Mouse (Mus musculus) heart, embryonic 15.5 days (tissue): Measurements from ENCODE around the gene Agxt2. TPM values are rescaled to one million over a fixed set of nuclear protein-coding genes. Genes with fewer than 3 reads are reported as not detected.

Source experiments
- ATAC-seq: fragments of 200-750 bp; cut with Nextera tagmentation; replicated peaks from 2 replicates; pipeline ENCODE4 v1.8.0; 2017; ENCODE audit warnings: low read depth, moderate TSS enrichment; ENCODE audit not compliant: insufficient number of reproducible peaks, insufficient read depth, low FRiP score
- H3K27ac ChIP-seq: fragments of 300-500 bp; sonication (generic); 2 replicates; pipeline ENCODE4 v1.5.1; 2015; ENCODE audit warnings: mild to moderate bottlenecking, inconsistent platforms
- H3K27me3 ChIP-seq: fragments of 300-500 bp; sonication (generic); 2 replicates; pipeline ENCODE4 v1.6.1; 2015; ENCODE audit warnings: inconsistent platforms
- H3K36me3 ChIP-seq: fragments of 300-500 bp; sonication (generic); 2 replicates; pipeline ENCODE4 v1.6.1; 2015; ENCODE audit warnings: mild to moderate bottlenecking, inconsistent platforms
- H3K4me1 ChIP-seq: fragments of 300-500 bp; sonication (generic); replicated peaks from 2 replicates; pipeline ENCODE4 v1.6.1; 2015; ENCODE audit warnings: inconsistent platforms
- H3K4me2 ChIP-seq: fragments of 300-500 bp; sonication (generic); 2 replicates; pipeline ENCODE4 v1.6.1; 2015; ENCODE audit warnings: inconsistent platforms, mild to moderate bottlenecking, moderate library complexity
- H3K4me3 ChIP-seq: fragments of 300-500 bp; sonication (generic); 2 replicates; pipeline ENCODE4 v1.5.1; 2015; ENCODE audit warnings: mild to moderate bottlenecking, inconsistent platforms
- H3K9ac ChIP-seq: fragments of 300-500 bp; sonication (generic); 2 replicates; pipeline ENCODE4 v1.6.1; 2015; ENCODE audit warnings: mild to moderate bottlenecking, inconsistent platforms
- H3K9me3 ChIP-seq: fragments of 300-500 bp; sonication (generic); replicated peaks from 2 replicates; pipeline ENCODE4 v1.6.1; 2016; ENCODE audit warnings: inconsistent platforms
- WGBS: fragments of 180-500 bp; shearing (Covaris S2); methylation state at CpG from one replicate; pipeline ENCODE4 v1.1.7; 2015; ENCODE audit warnings: mixed read lengths; 5-methylcytosine and 5-hydroxymethylcytosine counted together
- polyA plus RNA-seq: library from polyadenylated mRNA; unstranded; fragments of >200 nt; fragmentation: Nextera tagmentation; extraction: Ambion mirVana; gene quantifications from 2 replicates; pipeline ENCODE4 v1.2.1, GENCODE M21; 2015

Gene Agxt2
- polyA plus RNA-seq, 1 experiment from 2014 or later = not detected

DNA sequence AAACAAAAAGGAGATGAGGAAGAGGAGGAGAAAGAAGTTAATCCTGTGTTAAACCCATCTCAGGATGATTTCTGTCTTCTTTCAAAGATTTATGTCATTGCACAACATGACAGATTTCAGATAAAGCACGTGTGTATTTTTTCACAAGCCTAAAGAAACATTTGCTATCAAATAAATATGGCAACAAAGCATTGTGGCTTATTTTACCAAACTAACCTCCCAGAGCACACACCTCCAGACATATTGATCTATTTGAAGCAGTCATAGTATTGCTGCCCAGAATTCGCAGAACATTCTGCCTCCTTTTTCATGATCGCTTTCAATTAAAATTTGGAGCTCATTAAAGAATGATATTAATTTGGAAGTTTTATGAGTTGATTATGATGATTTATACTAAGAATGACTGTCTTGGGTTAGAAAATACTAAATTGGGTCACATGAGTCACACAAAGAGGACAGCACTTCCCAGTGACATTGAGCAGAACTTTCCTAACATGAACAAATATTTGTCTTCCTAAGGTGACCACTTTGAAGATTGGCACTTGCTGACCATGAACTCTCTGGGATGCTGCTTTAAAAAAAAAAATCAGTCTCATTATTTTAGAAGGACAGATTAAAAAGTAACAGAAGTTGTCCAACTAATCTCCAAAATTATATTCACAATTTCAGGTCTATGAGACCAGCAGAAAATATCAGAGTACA lies 21.6 kb downstream of the Agxt2 start:
- Histone ChIP-seq H3K9me3 (no peaks in the 10 kb centered on the region), H3K36me3 (no peaks in the 10 kb centered on the region), H3K4me3 (no peak overlapping the region), H3K27me3 (no peaks in the 10 kb centered on the region), H3K4me1 (0 out of 2 replicates have a peak, but pooled peaks cover 2% of the 10 kb centered on the region), H3K4me2 (no peak overlapping the region), H3K9ac (no peak overlapping the region), H3K27ac (no peak overlapping the region)
- ATAC-seq = no peak
- 86% methylated on average over 3 of the region's 3 CpGs for WGBS

DNA sequence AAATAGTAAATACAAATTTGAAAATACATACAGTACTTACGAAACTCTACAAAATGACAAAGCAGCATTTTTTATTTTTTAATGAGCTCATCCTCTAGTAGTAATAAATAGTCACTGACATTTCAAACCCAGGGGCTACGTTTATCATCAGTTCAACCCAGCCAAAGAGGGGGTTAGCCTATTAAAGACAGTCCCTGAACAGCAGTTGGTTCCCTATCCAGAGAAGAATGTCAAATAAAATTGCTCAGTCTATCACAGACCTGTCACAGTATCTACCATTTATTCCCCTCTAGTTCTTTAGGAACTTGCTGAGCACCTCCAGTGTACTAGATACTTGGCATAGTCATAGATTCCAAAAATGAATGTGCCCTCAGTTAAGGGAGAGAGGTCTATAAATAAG lies 28.9 kb downstream of the Agxt2 start:
- H3K4me1 ChIP-seq = no peaks in the 10 kb centered on the region
- no peaks in the 10 kb centered on the region for H3K36me3 ChIP-seq
- no peaks in the 10 kb centered on the region for H3K9me3 ChIP-seq
- WGBS = 71% methylated on average over 2 of the region's 2 CpGs
- ATAC-seq = no peak
- no peak overlapping the region for H3K4me3 ChIP-seq
- no peak overlapping the region for H3K4me2 ChIP-seq
- H3K27ac ChIP-seq = no peak overlapping the region
- no peak overlapping the region for H3K9ac ChIP-seq
- no peaks in the 10 kb centered on the region for H3K27me3 ChIP-seq

DNA sequence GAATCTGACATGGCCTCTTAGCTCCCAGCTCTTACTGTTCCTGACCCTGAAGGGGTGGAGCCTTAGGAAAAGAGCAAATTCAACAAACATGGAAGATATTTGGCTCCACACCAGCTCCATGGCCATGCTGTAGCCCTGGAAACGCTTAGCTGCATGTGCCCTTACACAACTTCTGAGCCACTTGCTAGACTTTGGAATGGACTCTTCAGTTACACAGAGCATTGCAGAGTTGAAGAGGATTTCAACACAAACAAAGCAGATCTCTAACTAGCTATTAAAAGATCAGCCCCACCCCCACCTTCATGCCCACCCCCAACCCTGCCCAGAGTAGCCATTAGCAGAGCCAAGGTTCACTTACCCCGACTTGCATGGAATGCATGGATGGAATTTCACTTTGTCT lies 41.5 kb downstream of the Agxt2 start:
- no peaks in the 10 kb centered on the region for H3K9me3 ChIP-seq
- H3K27ac ChIP-seq = no peak overlapping the region
- no peaks in the 10 kb centered on the region for H3K27me3 ChIP-seq
- no peak overlapping the region for H3K9ac ChIP-seq
- H3K4me1 ChIP-seq = no peaks in the 10 kb centered on the region
- WGBS = 58% methylated on average over 2 of the region's 2 CpGs
- H3K4me2 ChIP-seq = no peak overlapping the region
- no peak for ATAC-seq
- H3K4me3 ChIP-seq = no peak overlapping the region
- H3K36me3 ChIP-seq = no peaks in the 10 kb centered on the region

DNA sequence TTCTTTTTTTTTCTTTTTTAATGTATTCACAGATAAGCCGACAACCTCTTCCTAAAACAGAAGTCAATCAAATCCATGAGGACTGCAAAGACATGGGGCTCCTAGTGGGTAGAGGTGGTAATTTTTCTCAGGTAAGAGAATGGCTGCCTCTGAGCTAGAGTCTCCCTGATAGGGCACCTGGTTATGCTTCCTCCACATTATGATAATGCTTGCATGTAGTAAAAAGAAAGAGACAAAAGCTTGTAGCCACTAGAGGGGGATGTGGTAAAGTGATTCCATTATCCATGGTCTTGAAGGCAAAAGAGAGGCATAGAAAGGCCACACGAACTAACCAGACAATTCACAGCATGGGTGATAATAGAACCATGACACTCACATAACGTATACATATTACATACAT lies 42.1 kb downstream of the Agxt2 start:
- Histone ChIP-seq H3K36me3 (no peaks in the 10 kb centered on the region), H3K27me3 (no peaks in the 10 kb centered on the region), H3K27ac (no peak overlapping the region), H3K4me1 (no peaks in the 10 kb centered on the region), H3K9ac (no peak overlapping the region), H3K9me3 (no peaks in the 10 kb centered on the region), H3K4me2 (no peak overlapping the region), H3K4me3 (no peak overlapping the region)
- 61% methylated on average over 3 of the region's 3 CpGs for WGBS
- ATAC-seq = no peak

DNA sequence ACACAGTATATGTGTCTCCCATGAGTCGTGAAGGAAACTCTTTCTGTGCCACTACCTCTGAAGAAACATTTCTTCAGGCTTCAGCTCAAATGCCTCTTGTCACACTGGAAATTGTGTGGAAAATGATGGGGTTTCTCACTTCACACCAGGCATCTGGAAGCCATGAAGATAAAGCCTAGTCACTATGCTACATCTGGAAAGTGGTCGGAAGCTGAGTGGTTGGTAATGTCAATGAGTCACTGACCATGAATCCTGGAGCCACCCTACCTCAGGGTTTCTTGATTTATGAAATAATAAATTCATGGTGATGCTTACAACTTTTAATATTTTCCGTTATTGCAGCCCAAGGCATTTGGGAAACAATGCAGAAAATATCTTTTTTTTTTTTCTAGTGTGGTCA lies 51.5 kb downstream of the Agxt2 start:
- no peaks in the 10 kb centered on the region for H3K27me3 ChIP-seq

DNA sequence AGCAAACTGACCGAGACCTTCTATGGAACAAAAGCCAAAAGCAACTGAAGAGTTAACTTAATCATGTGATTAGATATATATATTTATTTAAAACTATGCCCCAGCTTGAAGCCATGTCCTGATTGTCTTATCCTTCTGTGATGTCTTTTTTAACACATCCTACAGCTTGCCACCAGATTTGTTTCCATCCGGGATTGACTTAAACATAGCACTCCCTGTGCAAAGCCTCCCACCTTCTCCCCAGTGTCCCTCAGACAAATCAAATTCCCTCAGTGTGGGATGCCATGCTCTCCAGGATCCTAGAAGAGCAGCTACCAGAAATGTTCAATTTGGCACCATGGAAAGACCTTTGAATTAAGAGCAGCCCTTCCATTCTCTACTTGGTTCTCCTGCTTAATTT lies 52.5 kb downstream of the Agxt2 start:
- H3K27ac ChIP-seq = no peak overlapping the region
- no peak overlapping the region for H3K4me3 ChIP-seq
- H3K27me3 ChIP-seq = no peaks in the 10 kb centered on the region
- H3K36me3 ChIP-seq = no peaks in the 10 kb centered on the region
- 80% methylated on average over 2 of the region's 2 CpGs for WGBS
- ATAC-seq = no peak
- no peak overlapping the region for H3K4me2 ChIP-seq
- no peaks in the 10 kb centered on the region for H3K9me3 ChIP-seq
- no peak overlapping the region for H3K9ac ChIP-seq
- H3K4me1 ChIP-seq = no peaks in the 10 kb centered on the region

More for the DNA sequence above, 51.5 kb downstream of the Agxt2 start:
- Histone ChIP-seq H3K4me1 (no peaks in the 10 kb centered on the region), H3K27ac (no peak overlapping the region), H3K4me3 (no peak overlapping the region), H3K36me3 (no peaks in the 10 kb centered on the region), H3K4me2 (no peak overlapping the region), H3K9ac (no peak overlapping the region), H3K9me3 (no peaks in the 10 kb centered on the region)
- WGBS = 75% methylated on average over 3 of the region's 3 CpGs
- ATAC-seq = no peak

DNA sequence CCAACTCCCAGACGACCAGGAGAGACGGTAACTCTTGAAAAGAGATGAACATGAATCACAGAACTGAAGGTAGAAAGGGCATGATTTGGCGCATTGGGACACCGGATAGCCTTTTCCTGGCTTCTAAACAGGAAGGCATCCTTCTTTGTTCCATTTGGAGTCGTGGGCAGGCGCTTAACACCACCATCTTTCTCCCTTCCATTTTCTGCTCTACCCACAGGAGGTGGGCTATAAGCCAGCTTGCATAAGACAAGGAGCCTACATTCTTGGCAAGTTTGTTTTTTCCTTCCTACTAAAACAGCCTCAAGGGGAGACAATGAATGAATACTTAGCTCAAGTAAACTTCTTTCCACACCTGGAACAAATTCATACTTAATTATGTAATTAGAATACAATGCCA lies 55.3 kb downstream of the Agxt2 start:
- no peak overlapping the region for H3K4me2 ChIP-seq
- no peak overlapping the region for H3K4me3 ChIP-seq
- H3K4me1 ChIP-seq = no peaks in the 10 kb centered on the region
- no peaks in the 10 kb centered on the region for H3K36me3 ChIP-seq
- no peaks in the 10 kb centered on the region for H3K9me3 ChIP-seq
- H3K9ac ChIP-seq = no peak overlapping the region
- 87% methylated on average over 6 of the region's 6 CpGs for WGBS
- ATAC-seq = no peak
- H3K27me3 ChIP-seq = no peaks in the 10 kb centered on the region
- no peak overlapping the region for H3K27ac ChIP-seq

DNA sequence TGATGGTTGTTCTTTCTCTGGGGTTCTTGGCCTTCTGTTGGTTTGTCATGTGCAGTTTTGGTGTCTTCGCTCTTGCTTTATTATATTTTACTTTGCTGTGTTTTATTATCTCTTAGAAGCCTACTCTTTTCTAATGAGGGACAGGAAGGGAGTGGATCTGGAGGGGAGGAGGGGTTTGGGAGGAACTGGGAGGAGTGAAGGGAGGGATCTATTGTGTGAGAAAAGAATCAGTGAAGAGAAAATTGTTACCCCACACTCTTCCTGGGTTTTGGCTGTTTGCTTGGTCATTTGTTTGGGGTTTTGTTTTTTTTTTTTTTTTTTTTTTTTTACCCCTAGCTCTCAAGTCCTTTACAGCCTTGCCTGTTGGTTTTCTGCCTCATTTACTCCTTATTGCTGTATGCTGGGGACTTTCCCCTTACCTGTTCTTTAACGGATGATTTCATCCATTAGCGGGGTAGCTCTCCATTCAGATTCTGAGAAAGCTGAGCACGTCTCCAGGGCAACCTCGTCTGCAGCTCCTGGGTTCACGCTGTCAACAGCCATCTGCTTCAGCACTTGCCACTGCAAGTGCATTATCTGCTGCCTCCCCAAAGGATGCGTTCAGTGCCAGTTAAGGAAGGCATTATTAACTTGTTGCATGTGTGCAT lies 62.9 kb downstream of the Agxt2 start:
- H3K27ac ChIP-seq = no peak overlapping the region
- H3K36me3 ChIP-seq = no peaks in the 10 kb centered on the region
- no peaks in the 10 kb centered on the region for H3K27me3 ChIP-seq
- no peak for ATAC-seq
- 34% methylated on average over 7 of the region's 7 CpGs for WGBS
- no peak overlapping the region for H3K9ac ChIP-seq
- no peaks in the 10 kb centered on the region for H3K4me1 ChIP-seq
- no peak overlapping the region for H3K4me2 ChIP-seq
- H3K4me3 ChIP-seq = no peak overlapping the region
- no peaks in the 10 kb centered on the region for H3K9me3 ChIP-seq

DNA sequence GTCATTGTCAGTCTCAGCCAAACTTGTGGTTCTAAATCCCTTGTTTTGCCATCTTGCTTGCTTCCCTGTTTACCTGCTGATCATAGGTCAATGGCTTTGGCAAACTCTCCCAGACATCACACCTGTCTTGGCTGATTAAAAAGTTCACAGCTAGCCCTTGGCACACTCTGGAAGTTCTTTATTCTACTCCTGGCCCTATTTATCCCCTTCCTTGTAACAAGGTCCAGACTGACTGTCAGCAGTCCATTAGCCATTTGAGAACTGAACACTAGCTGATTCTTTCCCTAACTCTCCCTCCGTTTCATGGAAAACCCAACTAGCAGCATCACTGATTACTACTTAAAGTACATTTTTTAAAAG lies 63.4 kb downstream of the Agxt2 start:
- Histone ChIP-seq H3K4me3 (no peak overlapping the region), H3K9ac (no peak overlapping the region), H3K36me3 (no peaks in the 10 kb centered on the region), H3K4me1 (no peaks in the 10 kb centered on the region), H3K27ac (no peak overlapping the region), H3K4me2 (no peak overlapping the region), H3K27me3 (no peaks in the 10 kb centered on the region), H3K9me3 (no peaks in the 10 kb centered on the region)
- 66% methylated on average over 1 of the region's 1 CpGs for WGBS
- no peak for ATAC-seq

DNA sequence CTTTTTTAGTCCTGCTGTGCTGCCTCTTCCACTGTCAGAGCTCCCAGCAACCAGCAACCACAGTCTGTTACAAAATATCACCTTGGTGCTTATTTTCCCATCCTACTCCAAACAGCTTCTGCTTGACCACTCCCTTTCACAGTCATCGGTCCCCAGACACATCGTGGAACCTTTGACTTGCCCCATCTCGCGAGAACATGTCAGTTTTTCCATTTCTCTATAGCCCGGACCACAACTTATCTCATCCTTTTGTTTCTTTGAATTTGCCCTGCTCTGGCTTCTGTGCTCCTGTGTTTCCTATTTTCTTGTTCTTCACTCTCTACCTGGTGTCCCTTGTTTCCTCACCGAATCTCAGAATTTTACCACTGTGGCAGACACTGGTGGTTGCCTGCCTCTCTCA lies 67.8 kb downstream of the Agxt2 start:
- Histone ChIP-seq H3K4me3 (no peak overlapping the region), H3K27ac (no peak overlapping the region), H3K36me3 (no peaks in the 10 kb centered on the region), H3K9me3 (no peaks in the 10 kb centered on the region), H3K4me1 (no peaks in the 10 kb centered on the region), H3K4me2 (no peak overlapping the region), H3K27me3 (no peaks in the 10 kb centered on the region), H3K9ac (no peak overlapping the region)
- WGBS = 75% methylated on average over 6 of the region's 6 CpGs
- ATAC-seq = no peak

DNA sequence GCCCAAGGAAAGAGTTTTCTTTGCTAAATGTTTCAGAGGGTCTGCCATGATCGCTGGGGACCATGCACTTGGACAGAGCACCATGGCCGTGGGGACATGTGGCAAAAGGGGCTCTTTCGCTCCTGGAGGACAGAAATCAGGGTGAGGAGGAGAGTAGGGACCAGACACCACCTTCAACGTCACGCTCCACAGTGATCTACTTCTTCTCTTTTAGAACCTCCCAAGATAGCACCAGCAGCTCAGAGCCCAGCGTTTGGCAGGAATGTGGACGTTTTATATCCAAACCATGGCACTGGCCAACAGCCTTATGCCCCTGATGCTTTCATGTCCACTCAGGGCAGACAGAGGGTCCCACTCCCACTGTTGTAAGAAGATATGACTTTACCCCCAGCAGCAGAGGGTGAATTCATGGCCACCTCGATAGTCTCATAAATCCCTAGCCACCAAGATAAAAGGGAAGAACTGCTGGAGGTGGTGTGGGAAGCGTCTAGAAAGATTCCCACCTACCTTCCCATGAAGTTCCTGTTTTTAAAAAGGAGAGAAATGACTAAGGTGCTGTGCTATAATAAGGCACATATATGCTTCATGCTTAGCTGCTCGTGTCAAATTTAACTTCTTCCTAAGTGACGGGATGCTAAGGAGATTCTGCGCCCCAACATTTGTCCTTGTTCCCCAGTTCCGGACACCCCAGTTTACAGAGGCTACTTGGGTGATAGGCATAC lies 68.4 kb downstream of the Agxt2 start:
- 83% methylated on average over 13 of the region's 13 CpGs for WGBS
- no peak for ATAC-seq
- Histone ChIP-seq H3K4me3 (no peak overlapping the region), H3K27me3 (no peaks in the 10 kb centered on the region), H3K36me3 (no peaks in the 10 kb centered on the region), H3K9ac (no peak overlapping the region), H3K27ac (no peak overlapping the region), H3K9me3 (no peaks in the 10 kb centered on the region), H3K4me1 (no peaks in the 10 kb centered on the region), H3K4me2 (no peak overlapping the region)

DNA sequence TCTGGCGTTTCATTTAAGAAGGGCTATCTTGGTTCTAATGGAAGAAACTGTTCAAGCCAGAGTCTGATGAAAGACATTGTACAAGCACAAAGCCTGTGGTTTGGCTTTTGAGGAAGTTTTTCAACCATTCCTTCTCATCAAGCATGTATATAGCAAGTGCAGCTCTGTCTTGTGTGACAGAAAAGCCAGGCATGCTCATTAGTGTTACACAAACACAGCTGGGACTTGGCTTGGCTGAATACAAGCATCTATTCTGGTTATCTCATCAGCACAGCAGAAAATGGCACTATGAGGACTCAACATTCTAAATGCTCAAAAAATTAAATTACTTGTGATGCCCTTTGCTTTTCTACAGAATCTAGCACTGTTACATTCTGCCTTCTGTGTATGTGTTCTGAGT lies 78.6 kb downstream of the Agxt2 start:
- no peak overlapping the region for H3K4me2 ChIP-seq
- no peak overlapping the region for H3K27ac ChIP-seq
- H3K27me3 ChIP-seq = no peaks in the 10 kb centered on the region
- no peaks in the 10 kb centered on the region for H3K9me3 ChIP-seq
- no peak overlapping the region for H3K4me3 ChIP-seq
- no peaks in the 10 kb centered on the region for H3K36me3 ChIP-seq
- no peak overlapping the region for H3K9ac ChIP-seq
- 65% methylated on average over 1 of the region's 1 CpGs for WGBS
- no peaks in the 10 kb centered on the region for H3K4me1 ChIP-seq
- no peak for ATAC-seq
